Mouse (Mus musculus): ENCODE measurements around the gene Mfsd6.

DNA sequence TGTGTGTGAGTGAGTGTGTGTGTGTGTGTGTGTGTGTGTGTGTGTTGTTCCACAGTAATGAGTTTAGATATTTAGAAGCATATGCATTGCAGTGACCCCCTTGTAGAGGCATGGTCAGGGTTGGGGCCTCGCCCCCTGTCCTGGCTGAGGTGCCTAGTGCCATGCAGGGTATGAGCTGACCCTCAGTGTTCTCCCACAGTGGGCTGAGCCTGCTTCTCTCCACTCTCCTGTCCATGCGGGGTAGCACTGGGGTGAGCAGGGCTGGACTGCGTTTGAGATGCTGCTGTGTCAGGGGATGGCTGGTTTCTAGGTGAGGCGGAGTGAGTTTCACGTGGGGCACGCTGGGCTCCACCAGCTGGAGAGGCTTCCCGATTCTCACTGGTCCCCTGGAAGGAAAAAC lies 69.1 kb downstream of the Mfsd6 start:
- TF ChIP-seq POLR2A (IDR thresholded peaks at IDR 0.05; ENCODE audit: borderline replicate concordance, extremely low read depth, low read depth, low read length): no peak
- no peak for TF ChIP-seq CTCF (IDR thresholded peaks at IDR 0.05; ENCODE audit: insufficient read depth, low read length)

All from lung, adult 2 months (tissue).